Mouse (Mus musculus) stomach, postnatal 0 days (tissue): ENCODE measurements around the gene Kdelc1. TPM values are rescaled to one million over a fixed set of nuclear protein-coding genes. Genes with fewer than 3 reads are reported as not detected.

ENCODE experiments used
- ATAC-seq: fragments of 200-750 bp; cut with Nextera tagmentation; 2 replicates; pipeline ENCODE4 v1.8.0; 2017; ENCODE audit not compliant: low FRiP score, low TSS enrichment
- DNase-seq: peaks from one replicate; pipeline ENCODE4 v3.0.0-alpha.2; 2016; ENCODE audit warnings: low spot score
- H3K27ac ChIP-seq: fragments of 300-500 bp; sonication (generic); replicated peaks from 2 replicates; pipeline ENCODE4 v1.5.1; 2014; ENCODE audit warnings: mild to moderate bottlenecking, control low read depth
- H3K27me3 ChIP-seq: fragments of 300-500 bp; sonication (generic); 2 replicates; pipeline ENCODE4 v1.6.1; 2014; ENCODE audit warnings: low read length; ENCODE audit not compliant: control insufficient read depth, insufficient read depth
- H3K36me3 ChIP-seq: fragments of 300-500 bp; sonication (generic); 2 replicates; pipeline ENCODE4 v1.6.1; 2014; ENCODE audit warnings: low read length, mixed read lengths; ENCODE audit not compliant: control insufficient read depth, insufficient read depth
- H3K4me1 ChIP-seq: fragments of 300-500 bp; sonication (generic); replicated peaks from 2 replicates; pipeline ENCODE4 v1.6.1; 2014; ENCODE audit warnings: antibody characterized with exemption; ENCODE audit not compliant: control insufficient read depth, insufficient read depth
- H3K4me2 ChIP-seq: fragments of 300-500 bp; sonication (generic); replicated peaks from 2 replicates; pipeline ENCODE4 v1.6.1; 2014; ENCODE audit warnings: low read depth, mild to moderate bottlenecking, control low read depth, moderate library complexity
- H3K4me3 ChIP-seq: fragments of 300-500 bp; sonication (generic); 2 replicates; pipeline ENCODE4 v1.5.1; 2014; ENCODE audit warnings: low read depth, low read length, control low read depth
- H3K9ac ChIP-seq: fragments of 300-500 bp; sonication (generic); 2 replicates; pipeline ENCODE4 v1.6.1; 2014; ENCODE audit warnings: mild to moderate bottlenecking, low read length, control low read depth, mixed read lengths
- H3K9me3 ChIP-seq: fragments of 300-500 bp; sonication (generic); 2 replicates; pipeline ENCODE4 v1.6.1; 2016; ENCODE audit warnings: low read length; ENCODE audit not compliant: control insufficient read depth
- CTCF ChIP-seq: IDR thresholded peaks from 2 replicates; pipeline ENCODE4 v1.5.1; 2016; ENCODE audit warnings: antibody characterized with exemption, low read depth, mild to moderate bottlenecking, moderate library complexity
- EP300 ChIP-seq: optimal IDR thresholded peaks from 2 replicates; pipeline ENCODE3; 2016; ENCODE audit warnings: antibody characterized with exemption
- WGBS: fragments of 180-500 bp; shearing (Covaris S2); extraction: QIAGEN DNeasy Blood & Tissue Kit; methylation state at CpG from one replicate; pipeline ENCODE4 v1.1.7; 2014; 5-methylcytosine and 5-hydroxymethylcytosine counted together
- polyA plus RNA-seq: library from polyadenylated mRNA; unstranded; fragments of >200 nt; fragmentation: Nextera tagmentation; extraction: Ambion mirVana; gene quantifications from 2 replicates; pipeline ENCODE4 v1.2.1, GENCODE M21; 2015

Kdelc1 gene
- polyA plus RNA-seq, 1 experiment from 2014 or later: 20.6 TPM

- TF ChIP-seq CTCF: no peak; the same call in 1 of the 2 replicates
- Histone ChIP-seq H3K4me2 (peak overlapping the region; percentile 73), H3K27ac (peak overlapping the region; percentile 90), H3K4me1 (no peaks in the 10 kb centered on the region), H3K9ac (peak overlapping the region; percentile 79), H3K27me3 (no peaks in the 10 kb centered on the region), H3K4me3 (peak overlapping the region; percentile 61), H3K9me3 (no peaks in the 10 kb centered on the region), H3K36me3 (no peaks in the 10 kb centered on the region)
- DNase-seq (peak; percentile 74), ATAC-seq (peak; percentile 86)
- under 1% methylated on average over 53 of the region's 55 CpGs for WGBS
Measured at GRCm38 (mm10) chr1:44101448-44102225, 17.0 kb downstream of the Kdelc1 start.

DNA sequence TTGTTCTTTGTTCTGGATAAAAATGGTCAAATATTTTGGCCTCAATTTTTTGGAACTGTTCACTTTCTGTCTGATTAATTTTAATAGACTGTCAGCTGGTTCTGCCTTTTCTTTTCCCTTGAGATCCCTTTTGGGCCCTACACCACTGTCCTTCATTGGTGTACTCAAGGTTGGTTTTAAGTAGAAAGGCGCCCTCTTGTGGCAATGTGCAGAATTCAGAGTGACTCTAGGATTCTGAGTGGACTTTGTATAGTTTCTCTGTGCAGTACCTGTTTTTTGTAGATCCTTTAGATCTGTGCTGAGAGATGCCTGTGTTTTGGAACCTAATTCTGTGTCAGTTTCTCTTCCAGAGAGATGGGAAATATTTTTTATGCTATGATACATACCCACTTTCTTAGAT lies 54.0 kb downstream of the Kdelc1 start:
- DNase-seq (peak; percentile 57), ATAC-seq (no peak)
- Histone ChIP-seq H3K36me3 (no peaks in the 10 kb centered on the region), H3K4me2 (no peak overlapping the region), H3K9me3 (no peaks in the 10 kb centered on the region), H3K27ac (no peak overlapping the region), H3K4me3 (no peak overlapping the region), H3K9ac (no peak overlapping the region), H3K4me1 (no peaks in the 10 kb centered on the region), H3K27me3 (no peaks in the 10 kb centered on the region)
- TF ChIP-seq EP300 (no peak), CTCF (peak; percentile 78)
- WGBS: 4% methylated on average over 1 of the region's 1 CpGs

DNA sequence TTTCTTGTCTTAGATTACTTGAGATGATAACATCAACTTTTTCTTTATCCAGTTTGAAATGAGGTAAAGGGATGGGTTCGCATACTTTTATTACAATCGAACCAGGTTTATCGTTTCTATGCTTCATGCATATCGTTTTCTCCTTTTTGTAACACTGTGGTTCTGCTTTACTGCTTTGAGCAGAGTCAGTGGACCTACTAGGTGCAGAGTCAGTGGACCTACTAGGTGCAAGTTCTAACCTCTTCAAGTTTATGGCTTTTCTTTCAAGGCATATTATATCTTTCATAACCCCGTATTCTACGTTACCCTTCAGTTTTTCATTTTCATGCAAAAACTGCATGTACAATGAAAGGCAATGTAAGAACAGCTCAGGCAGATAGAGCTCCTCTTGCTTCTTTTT lies 55.2 kb downstream of the Kdelc1 start:
- H3K9ac ChIP-seq: no peak overlapping the region
- WGBS: 91% methylated on average over 6 of the region's 6 CpGs
- H3K4me1 ChIP-seq: no peaks in the 10 kb centered on the region
- no peaks in the 10 kb centered on the region for H3K27me3 ChIP-seq
- H3K9me3 ChIP-seq: no peaks in the 10 kb centered on the region
- ATAC-seq (no peak), DNase-seq (no peak)
- H3K36me3 ChIP-seq: no peaks in the 10 kb centered on the region
- no peak overlapping the region for H3K4me3 ChIP-seq
- no peak overlapping the region for H3K27ac ChIP-seq
- TF ChIP-seq CTCF: no peak
- no peak for TF ChIP-seq EP300
- no peak overlapping the region for H3K4me2 ChIP-seq

GRCm38 (mm10) chr1:44061836-44062235 lies 56.8 kb downstream of the Kdelc1 start, which contains the start of gene Gm8251:
Gene Gm8251, minus strand, starts transcription at chr1:44061936.
- no peak within 1 kb of the TSS for H3K4me2 ChIP-seq
- no peaks in the 10 kb centered on the region for H3K9me3 ChIP-seq
- H3K4me3 ChIP-seq: no peak within 1 kb of the TSS
- H3K27me3 ChIP-seq: no peaks in the 10 kb centered on the region
- ATAC-seq (no peak), DNase-seq (no peak)
- no peak within 1 kb of the TSS for H3K9ac ChIP-seq
- H3K4me1 ChIP-seq: no peaks in the 10 kb centered on the region
- no peak within 1 kb of the TSS for H3K27ac ChIP-seq
- TF ChIP-seq EP300: no peak
- no peak for TF ChIP-seq CTCF
- WGBS: 92% methylated on average over 2 of the region's 2 CpGs
- no peaks in the 10 kb centered on the region for H3K36me3 ChIP-seq

- H3K4me3 ChIP-seq: no peak overlapping the region
- TF ChIP-seq CTCF (no peak), EP300 (no peak)
- H3K9me3 ChIP-seq: no peaks in the 10 kb centered on the region
- H3K27ac ChIP-seq: no peak overlapping the region
- ATAC-seq (no peak), DNase-seq (no peak)
- H3K36me3 ChIP-seq: no peaks in the 10 kb centered on the region
- 82% methylated on average over 3 of the region's 3 CpGs for WGBS
- no peaks in the 10 kb centered on the region for H3K27me3 ChIP-seq
- H3K4me2 ChIP-seq: no peak overlapping the region
- no peaks in the 10 kb centered on the region for H3K4me1 ChIP-seq
- H3K9ac ChIP-seq: no peak overlapping the region
Measured at GRCm38 (mm10) chr1:44057805-44058204, 60.8 kb downstream of the Kdelc1 start.

Other genes starting within 250 kb of the Kdelc1 start
- gene Tpp2, start 185.2 kb downstream of the Kdelc1 start, polyA plus RNA-seq: 34.5 and 34.8 TPM in 2 replicates
- 0.29 and 0.47 TPM in 2 replicates for gene Mettl21c, start 98.8 kb downstream of the Kdelc1 start, polyA plus RNA-seq
- 0.01 and 0.04 TPM in 2 replicates for gene Gm8251, start 56.9 kb downstream of the Kdelc1 start, polyA plus RNA-seq
- 43.8 and 47.6 TPM in 2 replicates for gene Tex30, start 16.4 kb downstream of the Kdelc1 start, polyA plus RNA-seq
- 7.4 and 8.0 TPM in 2 replicates for gene Bivm, start 149 bp upstream of the Kdelc1 start, polyA plus RNA-seq
- gene Ercc5, start 28.9 kb upstream of the Kdelc1 start, polyA plus RNA-seq: 9.1 and 9.7 TPM in 2 replicates
- gene Mettl21e, start 100.2 kb upstream of the Kdelc1 start, polyA plus RNA-seq: 0.02 and 0.10 TPM in 2 replicates